Mouse (Mus musculus) monocyte, adult 2 months (primary cell): ENCODE measurements around the gene Olfr566.

ENCODE experiments used
- DNase-seq, 2 experiments: peaks; one replicate each; pipeline ENCODE4 v3.0.0; 2022; ENCODE audit warnings: low spot score in 2 of 2, low read depth in 1 of 2

The Olfr566 gene

DNA sequence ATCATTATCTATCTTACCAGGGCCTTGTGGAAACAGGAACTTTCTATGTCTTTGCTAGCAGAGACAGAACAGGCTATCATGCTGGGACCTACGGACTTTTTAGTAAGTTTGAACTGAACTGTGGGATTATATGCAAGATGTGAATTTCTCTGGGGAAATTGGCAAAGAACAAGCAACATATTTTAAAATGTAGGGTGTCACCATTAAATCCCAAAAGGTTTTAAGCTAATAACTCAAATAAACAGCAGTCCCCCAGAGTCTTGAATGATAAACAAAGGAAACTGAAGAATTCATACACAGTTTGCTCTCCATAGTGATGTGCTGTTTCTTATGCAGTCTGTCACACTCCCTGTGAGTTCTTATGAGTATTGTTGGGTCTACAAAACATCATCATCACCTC is at the start of gene Olfr566:
Olfr566 (minus strand) TSS at position 101 of the 400 bp plus-strand sequence.
- DNase-seq = no peak

DNA sequence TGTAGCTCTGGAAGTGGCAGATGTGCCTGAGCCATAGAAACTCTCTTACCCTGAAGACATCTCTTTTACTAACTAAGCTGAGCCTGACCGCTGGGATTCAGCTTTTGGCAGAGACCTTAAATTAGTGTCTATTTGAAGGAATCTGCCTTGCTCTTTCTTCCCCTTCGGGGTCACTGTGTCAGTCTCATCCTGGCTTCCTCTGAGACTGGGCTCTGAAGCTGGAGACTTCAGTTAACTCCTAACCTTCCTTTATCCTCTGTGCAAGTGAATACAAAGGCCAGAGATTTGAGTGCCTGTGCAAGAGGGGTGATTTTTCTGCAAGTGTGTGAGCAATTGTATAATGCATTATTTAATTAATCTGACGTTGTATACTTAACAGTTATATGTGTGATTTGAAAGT is 32.2 kb upstream of the Olfr566 start, which contains the start of gene Olfr569:
Olfr569 (minus strand) TSS at position 101 of the 400 bp plus-strand sequence.
- no peak for DNase-seq

DNA sequence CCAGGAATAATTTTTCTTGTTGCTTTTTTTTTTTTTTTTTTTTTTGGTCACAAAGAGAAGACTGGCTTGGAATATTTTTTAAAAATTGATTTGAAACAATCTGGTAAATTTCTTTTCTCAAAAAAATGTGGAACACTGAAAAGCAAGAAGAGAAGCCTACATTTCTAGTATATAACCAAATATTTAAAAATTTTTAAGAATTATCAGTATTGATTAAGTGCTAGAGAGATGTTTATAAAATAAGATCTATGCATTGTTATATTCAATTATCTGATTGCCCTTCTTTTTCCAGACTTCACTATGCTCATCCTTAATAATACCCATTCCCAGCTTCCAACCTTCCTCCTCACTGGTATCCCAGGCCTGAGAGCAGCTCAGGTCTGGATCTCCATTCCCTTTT is 18.3 kb upstream of the Olfr566 start, which contains the start of gene Olfr568:
Olfr568 (plus strand) TSS at position 301 of the 400 bp plus-strand sequence.
- DNase-seq = no peak

GRCm38 (mm10) chr7:102855807-102856206 is 2.8 kb downstream of the Olfr566 start:
- no peak for DNase-seq
